Mouse (Mus musculus): Measurements from ENCODE around the gene Tnn. TPM values are rescaled to one million over a fixed set of nuclear protein-coding genes. Genes with fewer than 3 reads are reported as not detected.

Gene Tnn
- 0.12 and 0.15 TPM in 2 replicates for polyA plus RNA-seq (2012; rRNA removed)

DNA sequence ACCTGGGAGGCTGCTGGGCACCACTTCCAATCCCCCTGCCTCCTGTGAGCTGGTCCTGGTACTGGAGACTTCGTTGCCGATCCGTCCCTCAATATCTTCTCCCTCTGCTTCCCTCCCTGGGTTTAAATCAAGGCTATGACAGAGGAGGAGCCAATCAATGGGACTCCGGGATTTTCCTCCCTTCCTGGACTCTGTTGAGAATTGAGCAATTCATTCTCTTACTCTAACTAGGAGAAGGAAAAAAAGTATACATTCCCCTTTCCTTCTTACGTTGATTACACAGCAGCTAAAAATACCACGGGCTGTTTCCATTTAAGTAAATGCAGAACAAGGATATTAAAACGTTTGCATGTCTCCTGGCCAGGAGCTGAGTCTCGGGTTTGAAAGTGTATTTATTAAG, at the start of gene Tnn:
Gene Tnn (minus strand): TSS at position 101 of the 400 bp plus-strand sequence.
- DNase-seq (ENCODE audit: extremely low spot score in 1 of 2, low spot score in 1 of 2) = no peak

- DNase-seq (ENCODE audit: extremely low spot score in 1 of 2, low spot score in 1 of 2) = no peak
Measured at GRCm38 (mm10) chr1:160195337-160195663, 41.9 kb upstream of the Tnn start.

DNA sequence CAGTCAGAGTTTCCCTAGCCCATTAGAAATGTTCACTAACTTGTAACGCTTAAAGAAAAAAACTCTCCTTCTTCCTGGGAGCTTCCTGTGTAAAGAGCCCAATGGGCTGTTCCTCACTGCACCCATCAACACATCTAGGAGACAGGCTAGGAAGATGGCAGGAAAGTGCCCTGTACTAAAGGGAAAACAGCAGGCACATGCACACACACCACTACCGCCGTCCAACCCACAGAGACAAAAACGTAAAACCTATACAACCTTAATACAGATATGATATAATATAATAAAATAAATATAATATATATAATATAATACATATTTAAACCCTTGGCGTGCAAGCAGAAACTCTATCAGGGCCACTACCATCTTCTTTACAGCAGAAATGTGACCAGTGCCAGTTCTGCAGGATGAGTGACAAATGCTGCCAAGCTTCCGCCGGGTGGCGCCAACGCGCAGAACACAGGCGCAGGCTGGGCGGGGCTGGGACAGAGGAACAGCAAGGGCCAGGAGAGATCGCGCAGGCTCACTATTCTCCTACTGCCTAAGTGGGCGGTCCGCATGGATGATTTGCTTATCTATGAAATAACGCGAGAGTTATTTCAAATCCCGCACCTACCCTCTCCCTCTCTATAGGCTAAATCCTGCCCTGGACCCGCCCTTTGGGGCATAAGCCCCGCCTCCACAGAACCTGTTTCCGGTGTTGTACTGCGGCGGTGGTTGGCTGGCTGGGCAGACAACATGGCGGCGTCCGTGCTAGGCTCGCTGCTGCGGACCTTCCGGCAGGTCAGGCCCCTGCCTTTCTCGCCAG, 41.4 kb upstream of the Tnn start, which contains the start of gene Mrps14:
Gene Mrps14 (plus strand): TSS at position 687 of the 808 bp plus-strand sequence.
- DNase-seq (ENCODE audit: extremely low spot score in 1 of 2, low spot score in 1 of 2) = peak; percentile 98 to 99

DNA sequence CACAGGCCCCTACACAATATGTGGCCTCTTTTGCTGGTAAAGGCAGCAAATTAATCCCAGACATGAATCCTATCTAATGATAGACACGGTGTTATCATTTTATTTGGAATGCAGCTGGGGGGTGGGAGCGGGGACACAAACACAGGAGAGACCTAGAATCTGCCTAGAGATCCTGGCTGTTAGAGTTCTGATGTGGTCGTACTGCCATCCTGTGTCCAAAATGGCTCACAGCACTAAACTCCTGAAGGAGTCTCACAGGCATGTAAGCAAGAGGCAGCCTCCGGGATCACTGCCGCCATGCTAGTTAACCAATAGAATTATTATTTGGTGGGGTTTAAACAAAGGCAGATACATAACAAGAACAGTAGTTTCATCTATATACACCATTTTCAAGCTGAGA, 31.1 kb upstream of the Tnn start:
- peak in 1 of 2 experiments; percentile 73 for DNase-seq (ENCODE audit: extremely low spot score in 1 of 2, low spot score in 1 of 2)

GRCm38 (mm10) chr1:160181216-160181615, 27.8 kb upstream of the Tnn start:
- DNase-seq (ENCODE audit: extremely low spot score in 1 of 2, low spot score in 1 of 2) = no peak

- DNase-seq (ENCODE audit: extremely low spot score in 1 of 2, low spot score in 1 of 2) = no peak
Measured at GRCm38 (mm10) chr1:160176903-160177302, 23.5 kb upstream of the Tnn start.

- DNase-seq (ENCODE audit: extremely low spot score in 1 of 2, low spot score in 1 of 2) = no peak
Measured at GRCm38 (mm10) chr1:160166600-160166999, 13.2 kb upstream of the Tnn start.

DNA sequence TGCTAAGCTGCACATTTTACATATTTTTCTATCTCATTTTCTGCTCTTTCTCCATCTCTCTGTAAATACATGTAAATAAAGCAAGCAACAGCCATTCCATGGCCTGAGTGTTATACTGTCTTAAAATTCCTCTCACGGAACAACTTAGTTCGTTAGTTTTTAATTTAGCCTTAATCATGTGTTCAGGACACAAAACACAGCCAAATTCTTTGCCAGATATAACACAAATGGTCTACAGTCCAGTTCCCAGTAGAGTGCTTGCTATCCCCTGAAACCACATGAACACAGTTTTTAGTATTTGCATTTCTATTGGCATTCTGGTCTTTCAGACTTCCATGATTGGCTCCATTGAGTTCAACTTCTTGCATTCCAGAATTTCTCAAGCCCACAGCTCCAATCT, 4.8 kb upstream of the Tnn start:
- no peak for DNase-seq (ENCODE audit: extremely low spot score in 1 of 2, low spot score in 1 of 2)

- no peak for DNase-seq (ENCODE audit: extremely low spot score in 1 of 2, low spot score in 1 of 2)
Measured at GRCm38 (mm10) chr1:160150726-160151125, 2.7 kb downstream of the Tnn start.

- DNase-seq (ENCODE audit: extremely low spot score in 1 of 2, low spot score in 1 of 2) = peak; percentile 16 to 60
Measured at GRCm38 (mm10) chr1:160149291-160149906, 4.0 kb downstream of the Tnn start.

- DNase-seq (ENCODE audit: extremely low spot score in 1 of 2, low spot score in 1 of 2) = no peak
Measured at GRCm38 (mm10) chr1:160147274-160147673, 6.1 kb downstream of the Tnn start.

GRCm38 (mm10) chr1:160145606-160146005, 7.8 kb downstream of the Tnn start:
- DNase-seq (ENCODE audit: extremely low spot score in 1 of 2, low spot score in 1 of 2) = no peak

DNA sequence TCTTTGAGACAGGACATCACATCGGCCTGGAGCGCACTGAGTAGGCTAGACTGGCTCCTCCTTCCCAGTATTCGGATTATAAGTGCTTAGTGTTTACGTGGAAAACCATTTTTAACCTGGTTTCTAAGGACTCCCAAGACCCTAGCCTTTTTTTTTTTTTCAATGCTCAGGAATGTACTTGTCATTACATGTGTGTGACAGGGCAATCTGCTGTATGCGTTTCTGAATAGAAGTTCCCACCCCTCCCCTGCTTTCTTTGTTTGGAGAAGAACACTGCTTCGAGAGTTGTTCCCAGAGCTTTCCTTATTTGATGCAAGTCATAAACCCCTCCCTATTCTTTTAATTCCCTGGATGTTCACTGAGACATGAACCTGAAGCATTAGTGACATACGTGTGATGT, 9.0 kb downstream of the Tnn start:
- no peak for DNase-seq (ENCODE audit: extremely low spot score in 1 of 2, low spot score in 1 of 2)

DNA sequence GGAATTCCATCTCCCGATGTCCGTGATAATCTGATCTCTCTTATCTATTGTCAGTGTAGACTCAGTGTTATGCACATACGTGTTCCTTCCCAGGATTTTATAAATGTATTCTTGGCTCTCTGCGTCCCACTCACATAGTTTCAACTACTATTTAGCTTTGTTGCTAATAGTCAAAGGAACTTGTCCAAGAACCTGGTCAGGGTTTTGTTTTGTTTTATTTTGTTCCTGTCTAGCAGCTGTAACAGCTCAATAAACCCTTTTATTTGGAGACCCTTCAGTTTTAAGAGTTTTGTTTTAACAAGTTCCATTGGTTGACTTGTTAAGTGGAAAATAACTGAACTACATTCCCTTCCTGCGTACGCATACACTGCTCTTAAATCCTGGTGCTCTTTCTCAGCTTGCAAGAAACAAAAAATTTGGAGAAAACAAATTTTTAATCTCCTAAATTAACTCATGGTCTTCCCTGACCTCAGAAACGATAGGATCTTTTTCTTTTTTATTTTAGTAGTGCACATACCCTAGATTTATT, 17.0 kb downstream of the Tnn start:
- DNase-seq (ENCODE audit: extremely low spot score in 1 of 2, low spot score in 1 of 2) = no peak

GRCm38 (mm10) chr1:160133464-160134079, 19.8 kb downstream of the Tnn start:
- no peak for DNase-seq (ENCODE audit: extremely low spot score in 1 of 2, low spot score in 1 of 2)

- no peak for DNase-seq (ENCODE audit: extremely low spot score in 1 of 2, low spot score in 1 of 2)
Measured at GRCm38 (mm10) chr1:160123957-160124356, 29.4 kb downstream of the Tnn start.

- DNase-seq (ENCODE audit: extremely low spot score in 1 of 2, low spot score in 1 of 2) = no peak
Measured at GRCm38 (mm10) chr1:160108604-160109003, 44.8 kb downstream of the Tnn start.

DNA sequence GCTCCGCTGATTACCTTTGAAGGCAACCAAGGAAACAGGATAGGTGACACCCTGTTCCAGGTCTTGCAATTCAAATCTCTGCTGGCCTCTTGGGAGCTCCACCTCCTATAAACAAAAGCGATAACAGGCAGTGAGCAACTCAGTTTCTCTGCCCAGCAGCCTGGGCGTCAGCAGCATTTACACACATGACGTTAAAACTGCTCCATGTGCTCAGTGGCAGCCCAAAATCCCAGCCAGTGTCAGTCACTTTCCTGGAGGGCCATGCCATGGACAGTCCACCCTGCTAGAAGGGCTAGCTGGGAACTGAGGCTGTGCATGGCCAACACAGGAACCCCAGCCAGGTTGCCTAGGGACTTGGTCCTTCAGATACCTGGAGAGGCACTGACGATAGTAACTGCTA, 48.0 kb downstream of the Tnn start:
- no peak for DNase-seq (ENCODE audit: extremely low spot score in 1 of 2, low spot score in 1 of 2)

GRCm38 (mm10) chr1:160100996-160101395, 52.4 kb downstream of the Tnn start:
- peak in 1 of 2 experiments; percentile 50 for DNase-seq (ENCODE audit: extremely low spot score in 1 of 2, low spot score in 1 of 2)

- peak in 1 of 2 experiments; percentile 28 for DNase-seq (ENCODE audit: extremely low spot score in 1 of 2, low spot score in 1 of 2)
Measured at GRCm38 (mm10) chr1:160099659-160100302, 53.6 kb downstream of the Tnn start.

- DNase-seq (ENCODE audit: extremely low spot score in 1 of 2, low spot score in 1 of 2) = no peak
Measured at GRCm38 (mm10) chr1:160086651-160087050, 66.7 kb downstream of the Tnn start.
